Mouse (Mus musculus) monocyte, adult 59 days (primary cell): ENCODE results near the gene Snrk. TPM values are rescaled to one million over a fixed set of nuclear protein-coding genes. Genes with fewer than 3 reads are reported as not detected.

Experiments used
- total RNA-seq, 2 experiments: library from RNA; stranded (reverse); gene quantifications; one replicate each; pipeline ENCODE4 v1.2.4; 2023

Snrk gene
- total RNA-seq, result 100 to 1,000 TPM in 1 of 2 experiments, 10 to 100 TPM in 1; 98.6 to 113 TPM

DNA sequence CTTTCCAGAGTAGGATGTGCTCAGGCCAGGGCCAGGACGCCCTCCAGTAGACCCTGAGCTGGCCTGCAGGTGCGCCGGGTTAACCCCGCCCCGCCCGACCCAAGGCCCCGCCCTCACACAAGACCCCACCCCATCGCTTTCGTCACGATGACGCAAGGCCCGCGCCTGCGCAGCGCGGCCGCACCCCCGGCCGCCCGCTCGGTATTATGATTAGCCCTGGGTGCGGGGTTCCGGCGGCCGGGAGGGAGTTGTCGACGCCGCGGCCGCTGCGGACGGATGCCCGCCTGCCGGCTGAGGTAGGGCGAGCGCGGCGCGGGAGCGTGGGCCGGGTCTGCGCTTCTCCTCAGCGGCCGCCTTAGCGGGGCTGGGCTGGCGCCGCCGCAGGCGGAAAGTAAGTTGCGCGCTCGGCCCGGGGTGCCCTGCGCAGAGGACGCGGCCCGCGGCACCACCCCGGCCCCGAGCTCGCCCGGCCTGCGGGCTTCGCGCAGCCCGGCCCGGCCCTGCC, at the start of gene Snrk:
TSS of gene Snrk (plus strand) at position 155 of the 505 bp plus-strand sequence.

Other genes with a start within 250 kb of the Snrk start
- gene Ackr2, start 218.9 kb upstream of the Snrk start, total RNA-seq, result not detected
- not detected for gene Cyp8b1, start 201.0 kb upstream of the Snrk start, total RNA-seq
- gene Fam198a, start 166.3 kb upstream of the Snrk start, total RNA-seq, result not detected
- gene Pomgnt2, start 120.2 kb upstream of the Snrk start, total RNA-seq, result 1 to 10 TPM in 1 of 2 experiments, under 1 TPM in 1; 0.73 to 1.8 TPM
- 10 to 100 TPM; 21.4 to 30.3 TPM for gene Ano10, start 177.2 kb downstream of the Snrk start, total RNA-seq
- gene Abhd5, start 234.3 kb downstream of the Snrk start, total RNA-seq, result 10 to 100 TPM; 32.6 to 44.3 TPM